Comparison of ENCODE assay signal across 19 mouse cellular contexts in the genomic region with DNA sequence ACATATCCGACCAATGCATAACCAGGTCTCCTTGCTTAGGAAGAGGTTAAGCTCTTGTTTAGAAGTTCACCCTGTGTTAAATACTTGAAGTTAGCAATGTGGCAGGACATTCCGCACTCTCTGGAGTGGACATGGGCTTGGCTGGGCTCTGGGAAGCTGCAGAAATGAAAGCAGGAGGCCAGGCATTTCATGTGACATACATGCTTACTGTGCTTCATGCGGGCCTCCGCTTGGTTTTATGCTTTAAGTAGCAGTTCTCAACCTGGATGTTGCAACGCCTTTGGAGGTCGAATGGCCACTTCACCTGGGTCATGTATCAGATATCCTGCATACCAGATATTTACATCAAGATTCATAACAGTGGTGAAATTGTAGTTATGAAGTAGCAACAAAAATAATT.
"Had no signal": no experiment of that assay in that cellular context is flagged by ENCODE, and none has a peak within 500 bp of the region (broad histone marks: within the 10 kb centered on the region; RNA-seq: fewer than 3 reads in every experiment).

No protein-coding gene starts in this region.

- H3K4me1 ChIP-seq: liver, embryonic 13.5 days; liver, embryonic 15.5 days; lung, embryonic 15.5 days; midbrain, embryonic 10.5 days; midbrain, embryonic 12.5 days; neural tube, embryonic 13.5 days; neural tube, embryonic 15.5 days had no signal

- H3K4me2 ChIP-seq: liver, embryonic 11.5 days; liver, embryonic 13.5 days; liver, embryonic 15.5 days; lung, embryonic 15.5 days; midbrain, embryonic 12.5 days; neural tube, embryonic 13.5 days; neural tube, embryonic 15.5 days had no signal

- H3K27me3 ChIP-seq: liver, embryonic 13.5 days; liver, embryonic 15.5 days; lung, embryonic 15.5 days; midbrain, embryonic 12.5 days; neural tube, embryonic 13.5 days; neural tube, embryonic 15.5 days had no signal

- H3K36me3 ChIP-seq: liver, embryonic 13.5 days; liver, embryonic 15.5 days; lung, embryonic 15.5 days; midbrain, embryonic 10.5 days; midbrain, embryonic 12.5 days; neural tube, embryonic 13.5 days; neural tube, embryonic 15.5 days had no signal

- H3K27ac ChIP-seq: liver, embryonic 13.5 days; liver, embryonic 15.5 days; lung, embryonic 15.5 days; midbrain, embryonic 10.5 days; midbrain, embryonic 12.5 days; neural tube, embryonic 13.5 days; neural tube, embryonic 15.5 days had no signal

- H3K9me3 ChIP-seq: liver, embryonic 13.5 days; liver, embryonic 15.5 days; lung, embryonic 15.5 days; midbrain, embryonic 10.5 days; midbrain, embryonic 12.5 days; neural tube, embryonic 13.5 days; neural tube, embryonic 15.5 days had no signal

- DNase-seq: liver, embryonic 13.5 days; liver, postnatal 0 days; midbrain, embryonic 14.5 days; retina, postnatal 1 day; right cerebral cortex, adult 18-20 months; right cerebral cortex, postnatal 25 days; right cerebral cortex, postnatal 4 days; spleen, adult 18-20 months; thymus, adult 18-20 months; thymus, postnatal 25 days; thymus, postnatal 4 days had no signal

- H3K4me3 ChIP-seq: liver, embryonic 13.5 days; liver, embryonic 15.5 days; lung, embryonic 15.5 days; midbrain, embryonic 10.5 days; midbrain, embryonic 12.5 days; myocyte; neural tube, embryonic 13.5 days; neural tube, embryonic 15.5 days had no signal

- H3K9ac ChIP-seq: liver, embryonic 13.5 days; liver, embryonic 15.5 days; liver, postnatal 0 days; lung, embryonic 15.5 days; midbrain, embryonic 12.5 days; neural tube, embryonic 13.5 days; neural tube, embryonic 15.5 days had no signal
